Mouse (Mus musculus) effector memory CD4-positive, alpha-beta T cell, adult 5 months (primary cell): Measurements from ENCODE around the gene Grin2d. TPM values are rescaled to one million over a fixed set of nuclear protein-coding genes. Genes with fewer than 3 reads are reported as not detected.

Experiments
- polyA plus RNA-seq: library from polyadenylated mRNA; unstranded; fragments of 100-300 nt; shearing (Covaris generic); gene quantifications from one replicate; pipeline ENCODE4 v1.2.1, GENCODE M21; 2017

Grin2d gene
- 0.47 TPM for polyA plus RNA-seq

GRCm38 (mm10) chr7:45878278-45878677 lies at the start of gene Grin2d:
Grin2d (minus strand) TSS chr7:45878378.

GRCm38 (mm10) chr7:45923762-45924428 lies 45.7 kb upstream of the Grin2d start, which contains the start of gene Ccdc114:
Ccdc114 (plus strand) TSS chr7:45924072.

GRCm38 (mm10) chr7:45921242-45921621 lies 43.1 kb upstream of the Grin2d start, which contains the start of gene Emp3:
Emp3 (minus strand) TSS chr7:45921404.

GRCm38 (mm10) chr7:45896517-45897257 lies 18.5 kb upstream of the Grin2d start, which contains the start of the genes Syngr4 and Tmem143:
Syngr4 (minus strand) TSS chr7:45896714.
Tmem143 (plus strand) TSS chr7:45896941.

GRCm38 (mm10) chr7:45872624-45873023 lies 5.6 kb downstream of the Grin2d start, which contains the start of gene Kdelr1:
Kdelr1 (plus strand) TSS chr7:45872772.

GRCm38 (mm10) chr7:45830427-45831127 lies 47.6 kb downstream of the Grin2d start, which contains the start of gene Grwd1:
Grwd1 (minus strand) TSS chr7:45830944.

GRCm38 (mm10) chr7:45824598-45824997 lies 53.6 kb downstream of the Grin2d start, which contains the start of gene Kcnj14:
Kcnj14 (minus strand) TSS chr7:45824782.

GRCm38 (mm10) chr7:45813787-45814779 lies 64.1 kb downstream of the Grin2d start, which contains the start of gene Cyth2:
Cyth2 (minus strand) TSS chr7:45814581.

GRCm38 (mm10) chr7:45784524-45785372 lies 93.4 kb downstream of the Grin2d start, which contains the start of gene Sult2b1:
Sult2b1 (minus strand) TSS chr7:45784669.

GRCm38 (mm10) chr7:45783511-45784091 lies 94.6 kb downstream of the Grin2d start, which contains the start of gene Lmtk3:
Lmtk3 (plus strand) TSS chr7:45783738.

Other genes starting within 250 kb of the Grin2d start
- gene Mamstr, start 238.4 kb downstream of the Grin2d start, polyA plus RNA-seq, result not detected
- not detected for gene Fut2, start 212.0 kb downstream of the Grin2d start, polyA plus RNA-seq
- gene Ntn5, start 194.4 kb downstream of the Grin2d start, polyA plus RNA-seq, result not detected
- gene Sec1, start 184.0 kb downstream of the Grin2d start, polyA plus RNA-seq, result not detected
- 1.7 TPM for gene Car11, start 178.5 kb downstream of the Grin2d start, polyA plus RNA-seq
- 13.8 TPM for gene Dbp, start 173.3 kb downstream of the Grin2d start, polyA plus RNA-seq
- 1,532 TPM for gene Rpl18, start 162.9 kb downstream of the Grin2d start, polyA plus RNA-seq
- gene Sphk2, start 160.4 kb downstream of the Grin2d start, polyA plus RNA-seq, result 23.7 TPM
- not detected for gene Fam83e, start 157.2 kb downstream of the Grin2d start, polyA plus RNA-seq
- not detected for gene Spaca4, start 152.6 kb downstream of the Grin2d start, polyA plus RNA-seq
- gene Lmtk3, start 94.6 kb downstream of the Grin2d start, polyA plus RNA-seq, result 0.21 TPM
- gene Sult2b1, start 93.7 kb downstream of the Grin2d start, polyA plus RNA-seq, result 11.7 TPM
- gene Cyth2, start 63.8 kb downstream of the Grin2d start, polyA plus RNA-seq, result 142 TPM
- gene Kcnj14, start 53.6 kb downstream of the Grin2d start, polyA plus RNA-seq, result not detected
- gene Grwd1, start 47.4 kb downstream of the Grin2d start, polyA plus RNA-seq, result 34.5 TPM
- gene Kdelr1, start 5.6 kb downstream of the Grin2d start, polyA plus RNA-seq, result 51.6 TPM
- gene Syngr4, start 18.3 kb upstream of the Grin2d start, polyA plus RNA-seq, result not detected
- 5.3 TPM for gene Tmem143, start 18.6 kb upstream of the Grin2d start, polyA plus RNA-seq
- gene Emp3, start 43.0 kb upstream of the Grin2d start, polyA plus RNA-seq, result 293 TPM
- 1.3 TPM for gene Ccdc114, start 45.7 kb upstream of the Grin2d start, polyA plus RNA-seq
- not detected for gene Abcc6, start 151.9 kb upstream of the Grin2d start, polyA plus RNA-seq
- 19.9 TPM for gene Nomo1, start 155.3 kb upstream of the Grin2d start, polyA plus RNA-seq
- not detected for gene Kcnj11, start 222.4 kb upstream of the Grin2d start, polyA plus RNA-seq